Mouse (Mus musculus): ENCODE results near the gene Thrb. TPM values are rescaled to one million over a fixed set of nuclear protein-coding genes. Genes with fewer than 3 reads are reported as not detected.

The Thrb gene
- total and polyA plus RNA-seq, 3 experiments: not detected

DNA sequence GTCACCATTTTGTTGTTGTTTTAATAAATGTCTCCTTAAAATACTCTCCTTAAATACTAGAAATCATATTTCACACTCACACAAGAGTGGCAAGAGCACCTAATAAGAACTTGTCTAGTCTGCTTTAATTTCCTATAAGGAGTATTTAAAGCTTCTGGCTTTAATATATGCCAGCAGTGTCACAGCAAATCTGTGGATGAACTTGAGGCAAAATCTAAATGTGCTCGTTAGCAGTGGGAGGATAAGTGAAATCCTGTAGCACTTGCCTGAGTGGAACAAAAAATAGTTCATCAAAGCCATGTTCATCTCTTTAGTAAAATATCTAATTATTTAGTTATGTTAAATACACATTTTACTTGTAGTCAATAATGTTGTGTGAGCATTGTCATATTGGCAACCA, 175.7 kb downstream of the Thrb start:
- Histone ChIP-seq H3K9ac (ENCODE audit: control insufficient read depth, low read depth, low read length, poor library complexity, severe bottlenecking) (no peak overlapping the region), H3K79me2 (ENCODE audit: control insufficient read depth, insufficient read depth, low read length, poor library complexity) (no peaks in the 10 kb centered on the region)

DNA sequence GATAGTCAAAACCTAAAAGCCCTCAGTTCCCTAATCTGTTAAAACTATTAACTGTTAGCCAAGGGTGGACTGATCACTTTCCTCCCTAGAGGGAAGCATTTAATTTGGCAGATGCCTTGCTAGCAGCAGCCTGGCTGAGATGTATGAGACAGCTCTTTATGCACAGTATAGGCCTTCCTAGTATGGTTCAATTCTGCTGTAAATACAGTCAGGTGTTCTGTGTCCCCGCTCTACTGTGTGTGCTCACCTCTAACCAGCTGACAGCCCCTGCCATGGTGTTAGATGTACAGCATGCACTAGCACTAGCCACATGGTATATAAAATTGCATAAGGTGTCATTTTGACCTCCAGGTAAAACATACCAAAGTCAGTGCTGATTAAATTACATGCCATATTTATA, 176.7 kb downstream of the Thrb start:
- TF ChIP-seq MAX (IDR thresholded peaks at IDR 0.05; ENCODE audit: low read length) (no peak), USF2 (IDR thresholded peaks at IDR 0.05; ENCODE audit: borderline replicate concordance in 1 of 2, insufficient read depth in 1 of 2, low read depth in 1 of 2, low read length in 2 of 2) (no peak), MAFK (IDR thresholded peaks at IDR 0.05; ENCODE audit: borderline replicate concordance, low read depth, low read length) (no peak), MAZ (IDR thresholded peaks at IDR 0.05; ENCODE audit: low read depth, low read length) (no peak), TCF12 (IDR thresholded peaks at IDR 0.05; ENCODE audit: low read depth, low read length) (no peak), MXI1 (IDR thresholded peaks at IDR 0.05; ENCODE audit: low read depth, low read length) (no peak)
- H3K4me1 ChIP-seq (ENCODE audit: control insufficient read depth in 1 of 2, insufficient read depth in 2 of 2, low read length in 2 of 2): no peaks in the 10 kb centered on the region
- H3K27ac ChIP-seq (ENCODE audit: control insufficient read depth, low read depth, low read length): no peak overlapping the region
- no peaks in the 10 kb centered on the region for H3K79me2 ChIP-seq (ENCODE audit: control insufficient read depth, insufficient read depth, low read length, poor library complexity)
- no peak overlapping the region for H3K9ac ChIP-seq (ENCODE audit: control insufficient read depth, low read depth, low read length, poor library complexity, severe bottlenecking)
- H3K4me3 ChIP-seq (ENCODE audit: control insufficient read depth in 1 of 2, insufficient read depth in 1 of 2, low read depth in 2 of 2, low read length in 2 of 2): no peak overlapping the region
- DNase-seq (ENCODE audit: low read depth, low spot score): no peak
- H3K9me3 ChIP-seq (replicated peaks; ENCODE audit: insufficient read depth, low read length): no peaks in the 10 kb centered on the region
- no peaks in the 10 kb centered on the region for H3K36me3 ChIP-seq (ENCODE audit: control insufficient read depth in 1 of 2, insufficient read depth in 2 of 2, low read length in 2 of 2)
- H3K27me3 ChIP-seq (ENCODE audit: control insufficient read depth in 1 of 2, insufficient read depth in 2 of 2, low read length in 2 of 2): no peaks in the 10 kb centered on the region

More for the DNA sequence above, 175.7 kb downstream of the Thrb start:
- Histone ChIP-seq H3K27me3 (ENCODE audit: control insufficient read depth in 1 of 2, insufficient read depth in 2 of 2, low read length in 2 of 2) (no peaks in the 10 kb centered on the region), H3K9me3 (replicated peaks; ENCODE audit: insufficient read depth, low read length) (no peaks in the 10 kb centered on the region), H3K36me3 (ENCODE audit: control insufficient read depth in 1 of 2, insufficient read depth in 2 of 2, low read length in 2 of 2) (no peaks in the 10 kb centered on the region), H3K4me1 (ENCODE audit: control insufficient read depth in 1 of 2, insufficient read depth in 2 of 2, low read length in 2 of 2) (no peaks in the 10 kb centered on the region), H3K4me3 (ENCODE audit: control insufficient read depth in 1 of 2, insufficient read depth in 1 of 2, low read depth in 2 of 2, low read length in 2 of 2) (no peak overlapping the region), H3K27ac (ENCODE audit: control insufficient read depth, low read depth, low read length) (no peak overlapping the region)
- no peak for DNase-seq (ENCODE audit: low read depth, low spot score)
- TF ChIP-seq TBP (IDR thresholded peaks at IDR 0.05; ENCODE audit: low read depth, low read length): no peak
- TF ChIP-seq MXI1 (IDR thresholded peaks at IDR 0.05; ENCODE audit: low read depth, low read length): no peak
- TF ChIP-seq MYB (IDR thresholded peaks at IDR 0.05; ENCODE audit: low read depth, low read length): no peak
- no peak for TF ChIP-seq GATA1 (IDR thresholded peaks at IDR 0.05; ENCODE audit: low read depth, low read length)
- no peak for TF ChIP-seq POLR2A (IDR thresholded peaks at IDR 0.05; ENCODE audit: control insufficient read depth in 1 of 2, insufficient read depth in 1 of 2, low read depth in 1 of 2, low read length in 2 of 2, poor library complexity in 1 of 2)
- no peak for TF ChIP-seq ZNF384 (IDR thresholded peaks at IDR 0.05; ENCODE audit: low read depth, low read length)

DNA sequence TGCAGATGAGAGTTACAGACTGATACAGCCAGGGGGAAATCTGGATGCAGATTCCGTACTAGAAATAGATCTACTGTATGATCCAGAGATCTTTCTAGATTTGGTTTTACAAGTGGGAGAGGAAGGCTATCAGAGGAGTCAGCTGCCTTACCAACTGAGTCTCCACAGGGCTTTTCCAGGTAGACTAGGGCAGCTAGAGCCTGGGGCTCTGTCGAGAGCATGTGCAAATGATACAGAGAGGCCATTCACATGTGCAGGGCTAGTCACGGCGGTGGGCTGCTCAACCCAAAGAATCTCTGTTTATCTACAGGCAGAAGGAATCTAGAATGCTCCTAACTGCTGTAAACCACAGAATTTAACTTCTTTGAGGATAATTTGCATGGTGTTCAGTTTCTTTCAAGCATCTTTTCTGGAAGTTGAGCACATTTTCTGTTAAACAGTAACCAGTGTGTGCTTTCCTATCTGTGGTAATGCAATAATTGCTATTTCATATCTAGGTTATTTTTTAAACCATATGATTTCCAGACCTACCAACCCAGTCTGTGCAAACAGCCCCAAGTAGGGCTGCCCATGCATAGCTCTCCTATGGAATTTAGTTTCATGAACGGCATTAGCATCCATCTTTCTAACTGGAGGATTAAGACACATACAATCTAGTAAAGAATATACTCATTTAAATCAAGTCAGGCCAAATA, 185.1 kb downstream of the Thrb start:
- Histone ChIP-seq H3K27ac (ENCODE audit: control insufficient read depth, low read depth, low read length) (no peak overlapping the region), H3K36me3 (ENCODE audit: control insufficient read depth in 1 of 2, insufficient read depth in 2 of 2, low read length in 2 of 2) (no peaks in the 10 kb centered on the region), H3K79me2 (ENCODE audit: control insufficient read depth, insufficient read depth, low read length, poor library complexity) (no peaks in the 10 kb centered on the region), H3K9me3 (replicated peaks; ENCODE audit: insufficient read depth, low read length) (no peaks in the 10 kb centered on the region), H3K9ac (ENCODE audit: control insufficient read depth, low read depth, low read length, poor library complexity, severe bottlenecking) (no peak overlapping the region), H3K27me3 (ENCODE audit: control insufficient read depth in 1 of 2, insufficient read depth in 2 of 2, low read length in 2 of 2) (no peaks in the 10 kb centered on the region), H3K4me3 (ENCODE audit: control insufficient read depth in 1 of 2, insufficient read depth in 1 of 2, low read depth in 2 of 2, low read length in 2 of 2) (no peak overlapping the region), H3K4me1 (ENCODE audit: control insufficient read depth in 1 of 2, insufficient read depth in 2 of 2, low read length in 2 of 2) (no peaks in the 10 kb centered on the region)
- TF ChIP-seq RAD21 (IDR thresholded peaks at IDR 0.05; ENCODE audit: low read depth, low read length): no peak
- TF ChIP-seq MYB (IDR thresholded peaks at IDR 0.05; ENCODE audit: low read depth, low read length): no peak
- no peak for TF ChIP-seq JUND (IDR thresholded peaks at IDR 0.05; ENCODE audit: low read depth, low read length)
- TF ChIP-seq USF1 (IDR thresholded peaks at IDR 0.05; ENCODE audit: low read depth, low read length): no peak
- no peak for DNase-seq (ENCODE audit: low read depth, low spot score)
